Mouse (Mus musculus) forebrain, embryonic 10.5 days (tissue): ENCODE data around the gene Mfsd2a. TPM values are rescaled to one million over a fixed set of nuclear protein-coding genes. Genes with fewer than 3 reads are reported as not detected.

Experiments
- DNase-seq: peaks from one replicate; pipeline ENCODE4 v3.0.0-alpha.2; 2017; ENCODE audit warnings: low spot score; ENCODE audit errors: extremely low spot score
- H3K27ac ChIP-seq: fragments of 300-500 bp; sonication (generic); 2 replicates; pipeline ENCODE4 v1.5.1; 2016; ENCODE audit warnings: mild to moderate bottlenecking
- H3K27me3 ChIP-seq: fragments of 300-500 bp; sonication (generic); 2 replicates; pipeline ENCODE4 v1.6.1; 2016; ENCODE audit warnings: mild to moderate bottlenecking; ENCODE audit not compliant: poor library complexity, severe bottlenecking
- H3K36me3 ChIP-seq: fragments of 300-500 bp; sonication (generic); replicated peaks from 2 replicates; pipeline ENCODE4 v1.6.1; 2016; ENCODE audit warnings: mild to moderate bottlenecking, moderate library complexity
- H3K4me1 ChIP-seq: fragments of 300-500 bp; sonication (generic); 2 replicates; pipeline ENCODE4 v1.6.1; 2016
- H3K4me3 ChIP-seq: fragments of 300-500 bp; sonication (generic); 2 replicates; pipeline ENCODE4 v1.5.1; 2016; ENCODE audit warnings: mild to moderate bottlenecking, moderate library complexity
- H3K9me3 ChIP-seq: fragments of 300-500 bp; sonication (generic); 2 replicates; pipeline ENCODE4 v1.6.1; 2016; ENCODE audit warnings: mild to moderate bottlenecking, moderate library complexity
- WGBS: fragments of 180-500 bp; shearing (Covaris S2); methylation state at CpG from one replicate; pipeline ENCODE4 v1.1.7; 2016; 5-methylcytosine and 5-hydroxymethylcytosine counted together
- polyA plus RNA-seq: library from polyadenylated mRNA; unstranded; fragments of >200 nt; fragmentation: Nextera tagmentation; extraction: Ambion mirVana; gene quantifications from 2 replicates; pipeline ENCODE4 v1.2.1, GENCODE M21; 2016

The Mfsd2a gene
- polyA plus RNA-seq, 1 experiment from 2014 or later = 19.4 TPM

DNA sequence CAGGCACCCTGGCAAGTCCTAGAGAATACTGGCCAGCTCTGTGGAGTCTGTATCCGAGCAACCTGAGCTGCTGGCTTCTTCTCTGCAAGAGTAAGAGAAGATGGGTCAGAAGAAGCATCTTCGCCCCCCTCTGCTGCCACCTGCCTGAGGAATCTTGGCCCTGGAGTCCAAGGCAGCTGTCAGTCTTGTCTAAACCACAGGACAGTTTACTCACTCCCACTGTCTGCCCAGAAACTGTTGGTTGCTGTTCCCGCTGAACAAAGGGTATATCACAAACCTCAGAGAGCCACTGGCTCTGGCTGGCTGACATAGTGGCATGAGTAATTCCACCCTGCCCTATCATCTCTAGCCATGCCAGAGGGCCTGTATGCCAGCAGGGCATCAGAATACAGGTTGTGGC lies 13.8 kb downstream of the Mfsd2a start:
- H3K9me3 ChIP-seq = no peaks in the 10 kb centered on the region
- peaks cover 83% of the 10 kb centered on the region for H3K36me3 ChIP-seq
- H3K27ac ChIP-seq = no peak overlapping the region
- no peaks in the 10 kb centered on the region for H3K4me1 ChIP-seq
- 84% methylated on average over 3 of the region's 3 CpGs for WGBS
- no peaks in the 10 kb centered on the region for H3K27me3 ChIP-seq
- no peak for DNase-seq
- no peak overlapping the region for H3K4me3 ChIP-seq

DNA sequence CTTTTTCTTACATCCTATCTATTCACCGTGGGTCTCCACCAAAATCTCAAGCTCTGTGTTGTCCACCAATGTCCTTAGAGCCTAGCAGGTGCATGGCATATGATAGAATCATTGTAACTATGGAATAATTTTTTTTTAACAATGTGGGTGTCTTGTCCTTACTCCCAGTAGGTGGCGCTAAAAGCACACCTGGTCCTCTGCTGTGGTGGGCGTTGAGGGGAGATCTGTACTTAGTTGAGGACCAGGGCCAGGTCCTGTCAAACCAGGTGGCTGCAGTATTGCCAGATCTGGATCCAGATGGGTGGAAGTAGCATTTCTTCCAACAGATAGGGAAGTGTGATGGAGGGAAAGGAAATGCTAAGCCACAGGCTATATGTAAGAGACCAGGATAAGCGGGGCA lies 16.6 kb downstream of the Mfsd2a start:
- peaks cover 54% of the 10 kb centered on the region for H3K36me3 ChIP-seq

DNA sequence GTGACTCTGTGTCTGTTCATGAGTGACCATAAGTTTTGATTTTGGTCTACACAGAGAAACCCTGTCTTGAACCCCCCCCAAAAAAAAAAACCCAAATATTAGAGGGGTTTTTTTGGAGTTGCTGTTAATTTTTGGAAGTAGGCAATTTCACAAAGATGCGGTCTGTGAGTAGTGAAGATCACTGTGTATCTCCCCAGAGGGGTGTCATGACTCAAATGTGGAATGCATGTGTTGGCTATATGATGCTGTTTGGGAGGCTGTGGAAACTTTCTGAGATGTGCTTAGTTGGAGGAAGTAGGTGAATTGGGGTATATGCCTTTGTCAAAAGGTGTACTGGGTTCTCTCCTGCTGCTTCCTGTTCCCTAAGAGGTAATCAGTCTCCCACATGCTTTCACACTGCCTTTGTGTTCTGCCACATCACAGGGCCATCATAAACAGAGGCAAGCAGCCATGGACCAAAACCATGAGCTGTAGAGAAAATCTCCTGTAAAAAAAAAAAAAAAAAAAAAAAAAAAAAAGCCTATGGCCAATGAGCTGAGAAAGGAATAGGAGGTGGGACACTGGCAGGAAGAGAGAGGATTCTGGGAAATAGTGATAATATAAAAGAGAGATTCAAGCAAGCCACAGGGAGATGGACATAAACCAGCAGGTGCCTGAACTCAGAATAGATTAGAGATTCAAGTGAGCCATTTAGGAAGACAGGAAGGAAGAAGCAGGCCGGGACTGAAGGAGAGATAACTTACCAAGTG lies 21.8 kb downstream of the Mfsd2a start:
- Histone ChIP-seq H3K4me3 (no peak overlapping the region), H3K36me3 (peaks cover 3% of the 10 kb centered on the region; the same call in 1 of the 2 replicates), H3K4me1 (no peaks in the 10 kb centered on the region), H3K9me3 (no peaks in the 10 kb centered on the region), H3K27ac (no peak overlapping the region), H3K27me3 (no peaks in the 10 kb centered on the region)
- 86% methylated on average over 2 of the region's 2 CpGs for WGBS
- DNase-seq = no peak

More for the DNA sequence above, 16.6 kb downstream of the Mfsd2a start:
- no peaks in the 10 kb centered on the region for H3K4me1 ChIP-seq
- peak; percentile 52 for DNase-seq
- H3K27ac ChIP-seq = no peak overlapping the region
- H3K9me3 ChIP-seq = no peaks in the 10 kb centered on the region
- WGBS = 27% methylated on average over 4 of the region's 4 CpGs
- H3K27me3 ChIP-seq = no peaks in the 10 kb centered on the region
- no peak overlapping the region for H3K4me3 ChIP-seq

DNA sequence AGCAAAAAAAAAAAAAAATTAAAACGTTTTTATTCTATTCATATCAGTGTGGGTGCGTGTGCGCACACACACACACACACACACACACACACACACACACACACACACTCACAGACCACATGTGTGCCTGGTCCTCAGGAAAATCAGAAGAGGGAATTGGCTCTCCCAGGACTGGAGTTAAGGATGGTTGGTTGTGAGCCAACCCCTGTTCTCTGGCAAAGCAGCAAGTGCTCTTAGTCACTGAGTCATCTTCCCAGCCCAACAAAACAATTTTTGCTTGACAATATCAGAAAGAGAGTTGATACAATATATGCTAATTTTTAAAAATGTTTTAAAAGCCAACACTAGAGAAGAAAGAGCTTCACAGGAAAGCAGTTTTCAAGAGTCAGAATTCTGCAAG lies 23.5 kb downstream of the Mfsd2a start:
- Histone ChIP-seq H3K36me3 (no peaks in the 10 kb centered on the region), H3K9me3 (no peaks in the 10 kb centered on the region), H3K4me3 (no peak overlapping the region), H3K27me3 (no peaks in the 10 kb centered on the region), H3K4me1 (no peaks in the 10 kb centered on the region), H3K27ac (no peak overlapping the region)
- WGBS = 90% methylated on average over 3 of the region's 3 CpGs
- no peak for DNase-seq

DNA sequence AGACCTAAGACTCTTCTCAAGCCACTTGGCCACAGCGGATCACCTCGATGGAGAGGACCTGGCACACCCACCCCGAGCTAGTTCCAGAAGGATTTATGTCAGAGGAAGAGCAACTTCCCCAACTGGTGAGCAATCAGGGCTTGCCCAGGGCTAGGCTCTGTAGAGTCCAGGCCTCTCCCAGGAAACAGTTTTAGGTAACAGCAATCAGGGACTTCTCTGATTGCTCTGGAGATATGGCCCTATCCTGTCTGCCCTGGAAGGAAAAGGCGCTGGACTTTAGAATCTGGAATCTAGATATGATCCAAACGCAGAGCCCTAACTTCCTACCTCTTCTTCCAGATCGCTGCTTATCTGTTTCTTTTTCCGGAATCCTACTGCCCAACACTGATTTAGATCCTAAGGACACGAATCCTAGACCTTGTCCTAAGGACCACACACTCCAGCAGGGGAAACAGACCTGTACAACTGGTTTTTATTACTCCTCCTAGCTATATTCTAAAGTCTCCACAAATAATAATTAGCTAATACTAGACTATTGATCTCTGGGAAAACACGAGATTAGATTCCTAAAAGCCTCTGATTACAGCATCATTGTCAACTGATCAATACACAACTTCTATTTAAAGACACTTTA lies 25.4 kb downstream of the Mfsd2a start:
- H3K4me3 ChIP-seq = no peak overlapping the region
- no peaks in the 10 kb centered on the region for H3K4me1 ChIP-seq
- H3K36me3 ChIP-seq = no peaks in the 10 kb centered on the region
- DNase-seq = no peak
- H3K27ac ChIP-seq = no peak overlapping the region
- H3K9me3 ChIP-seq = no peaks in the 10 kb centered on the region
- no peaks in the 10 kb centered on the region for H3K27me3 ChIP-seq
- 85% methylated on average over 9 of the region's 9 CpGs for WGBS

- no peaks in the 10 kb centered on the region for H3K27me3 ChIP-seq
- no peaks in the 10 kb centered on the region for H3K4me1 ChIP-seq
- H3K27ac ChIP-seq = no peak overlapping the region
- no peak for DNase-seq
- 51% methylated on average over 3 of the region's 3 CpGs for WGBS
- no peak overlapping the region for H3K4me3 ChIP-seq
- H3K36me3 ChIP-seq = no peaks in the 10 kb centered on the region
- H3K9me3 ChIP-seq = no peaks in the 10 kb centered on the region
Measured at GRCm38 (mm10) chr4:122933857-122934256, 27.1 kb downstream of the Mfsd2a start.

DNA sequence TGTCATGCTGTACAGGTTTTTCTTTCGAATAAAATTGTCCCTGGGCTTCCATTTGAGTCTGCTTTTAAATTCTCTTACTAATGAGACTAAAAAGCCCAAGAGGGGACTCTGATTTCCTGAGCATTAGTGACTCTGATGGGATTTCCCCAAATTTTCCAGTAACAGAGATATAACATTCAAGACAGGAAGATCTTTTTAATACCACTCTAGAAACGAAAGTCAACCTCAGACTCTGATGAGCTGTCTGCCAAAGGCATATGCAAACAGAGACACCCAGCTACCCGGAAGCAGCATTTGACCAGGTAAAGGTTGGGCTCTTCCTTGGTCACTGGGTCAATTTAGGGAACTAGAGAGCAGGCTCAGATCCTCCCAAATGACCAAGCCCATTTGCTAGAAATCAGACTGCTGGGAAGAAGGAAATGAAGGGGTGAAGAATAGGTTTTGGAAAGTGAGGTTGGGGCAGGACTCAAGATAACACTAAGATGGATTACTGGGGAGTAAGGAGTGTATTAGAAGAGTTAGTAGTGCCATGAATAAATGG lies 27.9 kb downstream of the Mfsd2a start:
- H3K27ac ChIP-seq = no peak overlapping the region
- no peak overlapping the region for H3K4me3 ChIP-seq
- no peaks in the 10 kb centered on the region for H3K27me3 ChIP-seq
- H3K36me3 ChIP-seq = no peaks in the 10 kb centered on the region
- WGBS = 85% methylated on average over 3 of the region's 3 CpGs
- H3K9me3 ChIP-seq = no peaks in the 10 kb centered on the region
- no peaks in the 10 kb centered on the region for H3K4me1 ChIP-seq
- DNase-seq = no peak

- no peaks in the 10 kb centered on the region for H3K9me3 ChIP-seq
- H3K27ac ChIP-seq = no peak overlapping the region
- DNase-seq = no peak
- WGBS = 80% methylated on average over 8 of the region's 8 CpGs
- no peaks in the 10 kb centered on the region for H3K36me3 ChIP-seq
- no peak overlapping the region for H3K4me3 ChIP-seq
- no peaks in the 10 kb centered on the region for H3K27me3 ChIP-seq
- H3K4me1 ChIP-seq = no peaks in the 10 kb centered on the region
Measured at GRCm38 (mm10) chr4:122932239-122932978, 28.6 kb downstream of the Mfsd2a start.

DNA sequence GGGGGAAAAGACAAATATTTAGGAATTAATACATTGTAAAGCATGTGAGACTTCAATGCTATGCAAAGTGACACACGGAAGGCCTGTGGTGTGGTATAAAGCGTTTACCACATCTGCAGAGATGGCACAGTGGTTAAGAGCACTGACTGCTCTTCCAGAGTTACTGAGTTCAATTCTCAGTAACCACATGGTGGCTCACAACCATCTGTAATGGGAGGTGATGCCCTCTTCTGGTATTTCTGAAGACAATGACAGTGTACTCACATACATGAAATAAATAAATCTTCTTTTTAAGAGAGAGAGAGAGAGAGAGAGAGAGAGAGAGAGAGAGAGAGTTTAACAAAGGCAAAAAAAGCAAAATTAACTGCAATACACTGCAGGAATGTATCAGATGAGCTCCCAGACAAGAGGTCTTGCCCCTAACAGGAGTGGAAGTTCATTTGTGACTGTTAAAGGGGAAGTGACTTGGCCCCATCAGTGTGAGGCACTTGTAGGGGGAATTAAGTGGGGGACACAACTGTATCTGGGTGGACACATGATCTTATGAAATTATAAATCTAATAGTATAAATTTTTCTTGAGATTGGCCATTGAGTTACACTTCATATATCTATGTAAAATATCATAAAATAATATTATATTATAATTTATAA lies 29.9 kb downstream of the Mfsd2a start:
- Histone ChIP-seq H3K27me3 (no peaks in the 10 kb centered on the region), H3K36me3 (no peaks in the 10 kb centered on the region), H3K27ac (no peak overlapping the region), H3K4me3 (no peak overlapping the region), H3K9me3 (no peaks in the 10 kb centered on the region), H3K4me1 (no peaks in the 10 kb centered on the region)
- no peak for DNase-seq
- WGBS = 86% methylated on average over 2 of the region's 2 CpGs

DNA sequence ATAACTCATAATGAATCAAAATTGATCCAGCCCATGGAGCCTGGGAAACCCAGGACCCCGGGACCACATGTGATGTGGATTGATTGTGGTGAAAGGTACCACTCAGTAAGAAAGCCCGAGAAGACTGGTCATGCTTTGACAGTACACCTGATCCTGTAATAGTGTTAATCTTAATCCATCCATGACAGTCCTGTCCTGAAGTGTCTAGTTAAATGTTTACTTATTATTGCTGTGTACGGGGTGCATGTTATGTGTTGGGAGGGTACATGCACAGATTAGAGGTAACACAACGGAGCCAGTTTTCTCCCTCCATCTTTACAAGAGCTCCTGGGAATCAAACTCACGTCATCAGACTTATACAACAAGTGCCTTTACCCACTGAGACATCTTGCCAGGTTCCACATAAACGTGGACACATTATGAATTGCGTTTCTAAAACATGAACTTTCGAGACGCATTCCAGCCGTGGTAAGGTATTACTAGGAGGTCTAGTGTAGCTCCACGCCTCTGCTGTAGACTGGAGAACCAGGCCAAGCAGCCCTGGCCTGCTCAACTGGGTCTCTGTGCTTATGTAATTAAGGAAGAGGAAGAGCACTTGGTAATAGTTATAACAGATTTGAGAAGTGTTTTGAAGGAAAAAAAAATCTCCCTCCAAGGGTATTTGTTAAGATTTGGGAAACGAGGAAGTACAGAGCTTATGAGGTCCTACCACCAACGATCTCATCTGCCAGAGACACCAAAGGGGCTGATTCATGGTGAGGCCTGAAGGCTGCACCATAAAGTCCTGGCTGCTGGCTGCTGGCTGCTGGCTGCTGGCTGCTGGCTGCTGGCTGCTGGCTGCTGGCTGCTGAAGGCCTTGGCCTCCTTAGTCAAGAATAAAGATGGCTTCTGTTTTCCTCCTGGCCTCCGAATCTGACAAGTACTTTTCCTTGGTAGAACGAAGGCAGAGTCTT lies 37.3 kb downstream of the Mfsd2a start:
- no peaks in the 10 kb centered on the region for H3K9me3 ChIP-seq
- no peak for DNase-seq
- WGBS = 90% methylated on average over 15 of the region's 15 CpGs
- H3K36me3 ChIP-seq = no peaks in the 10 kb centered on the region
- H3K27me3 ChIP-seq = no peaks in the 10 kb centered on the region
- H3K4me3 ChIP-seq = no peak overlapping the region
- peak overlapping the region; percentile 65 for H3K27ac ChIP-seq
- peaks cover 15% of the 10 kb centered on the region for H3K4me1 ChIP-seq

GRCm38 (mm10) chr4:122922841-122923240 lies 38.1 kb downstream of the Mfsd2a start:
- Histone ChIP-seq H3K9me3 (no peaks in the 10 kb centered on the region), H3K4me3 (no peak overlapping the region), H3K27ac (peak overlapping the region; percentile 65), H3K27me3 (no peaks in the 10 kb centered on the region), H3K4me1 (peaks cover 15% of the 10 kb centered on the region), H3K36me3 (no peaks in the 10 kb centered on the region)
- peak; percentile 27 for DNase-seq
- WGBS = 2% methylated on average over 1 of the region's 1 CpGs

DNA sequence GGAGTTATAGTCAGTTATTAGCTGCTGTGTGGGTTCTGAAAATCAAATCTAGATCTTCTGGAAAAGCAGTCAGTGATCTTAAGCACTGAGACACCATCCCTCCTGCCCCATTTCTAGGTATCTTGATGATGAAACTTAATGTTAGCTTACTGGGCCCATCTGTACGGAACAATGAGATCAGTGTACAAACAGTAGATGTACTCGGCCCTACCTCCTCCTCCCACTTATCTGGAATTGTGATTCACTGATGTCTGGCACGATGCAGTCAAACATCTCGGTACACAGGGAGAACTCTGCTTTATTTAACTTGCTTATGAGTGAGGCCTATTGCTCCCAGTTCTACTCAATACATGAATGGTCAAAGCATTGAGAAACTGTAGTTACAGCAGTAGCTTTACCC lies 45.0 kb downstream of the Mfsd2a start:
- WGBS = 91% methylated on average over 4 of the region's 4 CpGs
- peaks cover 6% of the 10 kb centered on the region for H3K9me3 ChIP-seq
- H3K36me3 ChIP-seq = no peaks in the 10 kb centered on the region
- DNase-seq = no peak
- no peaks in the 10 kb centered on the region for H3K4me1 ChIP-seq
- no peak overlapping the region for H3K27ac ChIP-seq
- H3K4me3 ChIP-seq = no peak overlapping the region
- H3K27me3 ChIP-seq = no peaks in the 10 kb centered on the region
